Mouse (Mus musculus) hindbrain, embryonic 14.5 days (tissue): ENCODE data around the gene Slc13a4. TPM values are rescaled to one million over a fixed set of nuclear protein-coding genes. Genes with fewer than 3 reads are reported as not detected.

Source experiments
- ATAC-seq: fragments of 200-750 bp; cut with Nextera tagmentation; 2 replicates; pipeline ENCODE4 v1.8.0; 2017; ENCODE audit warnings: moderate number of reproducible peaks, mild to moderate bottlenecking, moderate TSS enrichment, moderate library complexity; ENCODE audit not compliant: low FRiP score
- DNase-seq: peaks from one replicate; pipeline ENCODE4 v3.0.0-alpha.2; 2015; ENCODE audit warnings: low spot score
- H3K27ac ChIP-seq: fragments of 300-500 bp; sonication (generic); 2 replicates; pipeline ENCODE4 v1.5.1; 2014; ENCODE audit warnings: mild to moderate bottlenecking, moderate library complexity
- H3K27me3 ChIP-seq: fragments of 300-500 bp; sonication (generic); 2 replicates; pipeline ENCODE4 v1.6.1; 2014; ENCODE audit warnings: mild to moderate bottlenecking, low read length, mixed read lengths; ENCODE audit not compliant: control insufficient read depth, insufficient read depth
- H3K36me3 ChIP-seq: fragments of 300-500 bp; sonication (generic); replicated peaks from 2 replicates; pipeline ENCODE4 v1.6.1; 2014; ENCODE audit not compliant: control insufficient read depth, insufficient read depth
- H3K4me1 ChIP-seq: fragments of 300-500 bp; sonication (generic); replicated peaks from 2 replicates; pipeline ENCODE4 v1.6.1; 2014; ENCODE audit warnings: antibody characterized with exemption, low read length, mixed read lengths; ENCODE audit not compliant: control insufficient read depth, insufficient read depth
- H3K4me2 ChIP-seq: fragments of 300-500 bp; sonication (generic); replicated peaks from 2 replicates; pipeline ENCODE4 v1.6.1; 2014; ENCODE audit warnings: mild to moderate bottlenecking, moderate library complexity
- H3K4me3 ChIP-seq: fragments of 300-500 bp; sonication (generic); replicated peaks from 2 replicates; pipeline ENCODE4 v1.5.1; 2014; ENCODE audit warnings: mild to moderate bottlenecking, low read length
- H3K9ac ChIP-seq: fragments of 300-500 bp; sonication (generic); 2 replicates; pipeline ENCODE4 v1.6.1; 2014
- H3K9me3 ChIP-seq: fragments of 300-500 bp; sonication (generic); 2 replicates; pipeline ENCODE4 v1.6.1; 2016; ENCODE audit warnings: low read length; ENCODE audit not compliant: control insufficient read depth
- WGBS: fragments of 180-500 bp; shearing (Covaris S2); extraction: QIAGEN DNeasy Blood & Tissue Kit; methylation state at CpG from one replicate; pipeline ENCODE4 v1.1.7; 2014; 5-methylcytosine and 5-hydroxymethylcytosine counted together
- polyA plus RNA-seq: library from polyadenylated mRNA; unstranded; fragments of >200 nt; fragmentation: Nextera tagmentation; extraction: Ambion mirVana; gene quantifications from 2 replicates; pipeline ENCODE4 v1.2.1, GENCODE M21; 2014

Slc13a4 gene
- polyA plus RNA-seq, 1 experiment from 2014 or later = 7.5 TPM

GRCm38 (mm10) chr6:35335452-35335851 is 27.5 kb upstream of the Slc13a4 start:
- 88% methylated on average over 5 of the region's 5 CpGs for WGBS

DNA sequence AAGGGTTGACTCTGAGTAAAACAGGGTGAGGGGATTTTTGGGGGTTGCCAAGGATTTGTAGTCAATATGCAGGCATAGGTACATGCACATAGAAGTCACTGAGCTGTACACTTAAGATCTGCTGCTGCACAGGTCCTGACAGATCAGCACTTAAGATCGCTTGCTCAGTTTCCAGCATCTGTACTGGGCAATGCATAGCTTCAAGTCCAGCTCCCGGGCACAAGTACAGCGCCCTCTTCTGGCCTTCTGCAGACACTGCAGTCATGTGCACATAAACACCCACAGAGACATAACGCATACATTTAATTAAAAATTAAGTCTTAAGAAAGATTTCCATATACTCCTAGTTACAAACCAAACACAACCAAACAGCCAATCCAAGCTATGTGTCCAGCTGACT is 26.3 kb upstream of the Slc13a4 start:
- Histone ChIP-seq H3K27ac (no peak overlapping the region), H3K36me3 (no peaks in the 10 kb centered on the region), H3K9me3 (no peaks in the 10 kb centered on the region), H3K27me3 (no peaks in the 10 kb centered on the region), H3K4me1 (no peaks in the 10 kb centered on the region), H3K4me3 (no peak overlapping the region), H3K9ac (no peak overlapping the region), H3K4me2 (no peak overlapping the region)
- 88% methylated on average over 4 of the region's 4 CpGs for WGBS
- no peak for DNase-seq
- no peak for ATAC-seq

More at GRCm38 (mm10) chr6:35335452-35335851, 27.5 kb upstream of the Slc13a4 start:
- DNase-seq = no peak
- ATAC-seq = no peak
- no peak overlapping the region for H3K4me3 ChIP-seq
- no peaks in the 10 kb centered on the region for H3K9me3 ChIP-seq
- no peaks in the 10 kb centered on the region for H3K27me3 ChIP-seq
- H3K27ac ChIP-seq = no peak overlapping the region
- no peaks in the 10 kb centered on the region for H3K36me3 ChIP-seq
- H3K4me1 ChIP-seq = no peaks in the 10 kb centered on the region
- no peak overlapping the region for H3K4me2 ChIP-seq
- no peak overlapping the region for H3K9ac ChIP-seq

DNA sequence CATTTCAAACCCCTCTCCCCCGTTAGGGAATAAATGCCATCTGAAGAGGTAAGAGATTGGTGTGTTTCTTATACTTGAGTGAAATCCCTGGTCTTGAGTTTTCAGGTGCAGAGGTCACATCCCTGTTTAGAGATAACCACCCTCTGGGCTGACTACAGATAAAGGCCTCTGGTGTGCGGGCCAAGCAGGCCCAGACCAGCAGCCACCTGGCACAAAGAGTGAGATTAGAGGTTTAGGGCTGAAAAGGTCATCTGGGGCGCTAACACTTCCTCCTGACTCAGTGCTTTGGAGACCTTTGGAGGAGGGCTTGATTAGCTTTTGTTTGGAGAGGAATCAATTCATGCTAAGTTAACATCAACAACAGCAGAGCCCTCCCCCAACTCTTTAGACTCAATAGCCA is 25.7 kb upstream of the Slc13a4 start:
- ATAC-seq = no peak
- H3K27ac ChIP-seq = no peak overlapping the region
- no peak overlapping the region for H3K4me2 ChIP-seq
- H3K4me1 ChIP-seq = no peaks in the 10 kb centered on the region
- DNase-seq = no peak
- 33% methylated on average over 3 of the region's 3 CpGs for WGBS
- H3K9ac ChIP-seq = no peak overlapping the region
- H3K9me3 ChIP-seq = no peaks in the 10 kb centered on the region
- no peaks in the 10 kb centered on the region for H3K27me3 ChIP-seq
- no peak overlapping the region for H3K4me3 ChIP-seq
- H3K36me3 ChIP-seq = no peaks in the 10 kb centered on the region

GRCm38 (mm10) chr6:35330834-35331233 is 22.9 kb upstream of the Slc13a4 start:
- no peaks in the 10 kb centered on the region for H3K27me3 ChIP-seq
- H3K4me1 ChIP-seq = no peaks in the 10 kb centered on the region
- no peak overlapping the region for H3K4me2 ChIP-seq
- WGBS = 65% methylated on average over 6 of the region's 6 CpGs
- ATAC-seq (no peak), DNase-seq (no peak)
- no peak overlapping the region for H3K27ac ChIP-seq
- no peaks in the 10 kb centered on the region for H3K9me3 ChIP-seq
- H3K9ac ChIP-seq = no peak overlapping the region
- no peak overlapping the region for H3K4me3 ChIP-seq
- no peaks in the 10 kb centered on the region for H3K36me3 ChIP-seq

DNA sequence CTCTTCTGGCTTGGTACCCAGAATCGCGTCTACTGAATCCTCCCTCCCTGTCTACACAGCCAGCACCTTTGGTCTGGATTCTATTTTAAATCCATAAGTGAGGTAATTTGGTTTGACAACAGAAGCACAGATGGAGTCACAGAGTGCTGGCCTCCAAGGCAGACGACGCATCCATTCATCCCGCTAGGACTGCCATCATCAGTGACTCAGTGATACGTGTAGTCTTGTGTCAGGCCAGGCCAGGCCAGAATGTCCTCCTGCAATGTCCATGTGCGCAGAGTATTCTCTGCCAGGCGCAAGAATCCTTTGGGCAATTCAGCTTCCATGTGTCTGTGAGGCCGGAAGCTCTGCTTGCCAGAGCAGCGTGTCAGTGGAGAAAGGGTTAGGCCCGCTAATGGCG is 22.0 kb upstream of the Slc13a4 start:
- WGBS = 94% methylated on average over 12 of the region's 12 CpGs
- H3K36me3 ChIP-seq = no peaks in the 10 kb centered on the region

DNA sequence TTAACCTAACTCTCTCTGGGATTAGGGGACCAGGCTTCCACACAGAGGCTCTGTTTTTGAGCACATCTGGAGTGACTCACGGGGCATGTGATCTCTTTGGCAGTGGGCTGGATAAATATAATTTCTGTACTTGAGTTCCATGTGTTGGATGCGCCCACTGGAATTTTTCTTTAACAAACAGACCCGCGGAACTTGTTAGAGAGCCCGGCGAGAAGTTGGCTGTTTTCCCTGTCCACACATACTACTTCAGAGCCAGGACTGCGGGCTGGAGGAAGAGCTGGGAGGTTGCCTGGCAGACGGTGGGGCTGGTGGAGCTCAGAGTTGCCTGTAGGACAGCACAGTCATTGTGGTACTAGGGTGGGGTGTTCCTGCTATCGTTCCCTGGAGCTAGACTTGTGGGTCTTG is 18.2 kb upstream of the Slc13a4 start, which contains the start of gene Fam180a:
Gene Fam180a (minus strand): TSS at position 31 of the 405 bp plus-strand sequence.
- ATAC-seq (no peak), DNase-seq (no peak)
- no peaks in the 10 kb centered on the region for H3K9me3 ChIP-seq
- H3K27ac ChIP-seq = no peak within 1 kb of the TSS
- 91% methylated on average over 9 of the region's 9 CpGs for WGBS
- H3K27me3 ChIP-seq = no peaks in the 10 kb centered on the region
- no peaks in the 10 kb centered on the region for H3K4me1 ChIP-seq
- H3K9ac ChIP-seq = no peak within 1 kb of the TSS
- no peak within 1 kb of the TSS for H3K4me2 ChIP-seq
- H3K4me3 ChIP-seq = no peak within 1 kb of the TSS
- H3K36me3 ChIP-seq = no peaks in the 10 kb centered on the region

More for the DNA sequence above, 22.0 kb upstream of the Slc13a4 start:
- no peak overlapping the region for H3K4me2 ChIP-seq
- no peaks in the 10 kb centered on the region for H3K4me1 ChIP-seq
- DNase-seq = no peak
- no peak for ATAC-seq
- no peaks in the 10 kb centered on the region for H3K9me3 ChIP-seq
- H3K4me3 ChIP-seq = no peak overlapping the region
- H3K27me3 ChIP-seq = no peaks in the 10 kb centered on the region
- no peak overlapping the region for H3K9ac ChIP-seq
- no peak overlapping the region for H3K27ac ChIP-seq

DNA sequence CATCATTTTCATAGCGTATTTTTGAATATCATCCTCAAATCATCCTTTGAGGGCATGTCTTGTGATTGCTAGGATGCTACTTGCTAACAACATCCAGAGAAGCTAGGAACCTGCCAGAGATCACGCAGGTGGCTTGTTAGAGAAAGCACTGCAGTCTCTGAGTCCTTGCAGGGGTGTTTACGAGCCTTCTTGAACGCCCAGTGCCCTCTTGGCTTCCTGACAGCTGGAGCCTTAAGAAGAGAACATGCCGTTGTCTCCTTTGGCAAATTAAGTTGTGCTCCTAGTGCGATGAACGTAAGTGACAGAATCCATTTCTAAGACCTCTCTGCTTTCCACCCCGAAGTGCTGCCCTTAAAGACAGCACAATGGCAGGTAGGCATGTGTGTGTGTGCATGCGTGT is 16.4 kb upstream of the Slc13a4 start:
- no peak overlapping the region for H3K4me2 ChIP-seq
- H3K27ac ChIP-seq = no peak overlapping the region
- ATAC-seq (no peak), DNase-seq (no peak)
- H3K9me3 ChIP-seq = no peaks in the 10 kb centered on the region
- no peaks in the 10 kb centered on the region for H3K4me1 ChIP-seq
- H3K36me3 ChIP-seq = no peaks in the 10 kb centered on the region
- H3K9ac ChIP-seq = no peak overlapping the region; the same call in 1 of the 2 replicates
- WGBS = 78% methylated on average over 9 of the region's 9 CpGs
- no peak overlapping the region for H3K4me3 ChIP-seq
- no peaks in the 10 kb centered on the region for H3K27me3 ChIP-seq

DNA sequence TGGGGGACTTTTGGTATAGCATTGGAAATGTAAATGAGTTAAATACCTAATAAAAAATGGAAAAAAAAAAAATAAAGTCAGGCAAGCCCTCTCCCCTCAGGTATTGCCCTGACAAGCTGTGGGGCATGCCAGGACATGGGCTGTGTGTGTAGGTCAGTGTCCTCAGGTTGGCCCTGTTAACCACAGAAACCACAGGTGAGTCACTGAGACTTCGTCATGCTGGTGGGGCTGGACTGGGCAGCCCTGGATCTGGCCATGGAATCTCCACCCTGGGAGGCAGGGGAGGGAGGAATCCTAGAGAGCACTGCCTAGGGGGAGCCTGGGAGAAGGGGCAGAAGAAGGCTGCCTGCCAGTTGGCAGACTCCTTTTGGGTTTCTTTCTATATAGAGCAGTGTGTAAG is 15.1 kb upstream of the Slc13a4 start:
- DNase-seq (no peak), ATAC-seq (0 out of 2 replicates have a peak, but pooled peaks have one; percentile 21)
- Histone ChIP-seq H3K4me2 (no peak overlapping the region), H3K9ac (no peak overlapping the region), H3K4me1 (no peaks in the 10 kb centered on the region), H3K36me3 (no peaks in the 10 kb centered on the region), H3K27me3 (no peaks in the 10 kb centered on the region), H3K9me3 (no peaks in the 10 kb centered on the region), H3K4me3 (no peak overlapping the region), H3K27ac (no peak overlapping the region)
- 80% methylated on average over 1 of the region's 1 CpGs for WGBS

- no peak overlapping the region for H3K9ac ChIP-seq
- 89% methylated on average over 4 of the region's 4 CpGs for WGBS
- no peaks in the 10 kb centered on the region for H3K4me1 ChIP-seq
- H3K4me3 ChIP-seq = no peak overlapping the region
- no peak overlapping the region for H3K4me2 ChIP-seq
- H3K36me3 ChIP-seq = no peaks in the 10 kb centered on the region
- ATAC-seq (no peak), DNase-seq (no peak)
- H3K27me3 ChIP-seq = no peaks in the 10 kb centered on the region
- no peak overlapping the region for H3K27ac ChIP-seq
- no peaks in the 10 kb centered on the region for H3K9me3 ChIP-seq
Observed at GRCm38 (mm10) chr6:35321105-35321504, 13.2 kb upstream of the Slc13a4 start.

DNA sequence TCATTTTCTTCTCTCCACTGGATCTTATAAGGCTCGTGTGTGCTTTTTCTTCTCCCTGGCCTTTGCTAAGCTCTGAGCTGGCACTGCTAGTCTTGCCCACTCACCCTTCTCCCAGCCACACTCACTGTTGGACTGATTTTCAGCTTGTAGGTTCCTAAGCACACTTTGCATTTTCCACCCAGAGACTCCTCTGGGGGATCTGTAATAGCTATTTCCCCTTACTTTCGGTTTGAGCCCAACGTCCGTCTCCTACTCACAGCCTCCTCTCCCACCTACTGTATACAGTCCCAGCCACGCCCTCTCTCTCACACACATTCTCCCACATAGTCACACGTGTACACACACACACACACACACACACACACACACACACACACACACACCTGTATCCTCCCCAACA is 11.9 kb upstream of the Slc13a4 start:
- no peaks in the 10 kb centered on the region for H3K4me1 ChIP-seq
- no peak overlapping the region for H3K4me3 ChIP-seq
- no peak overlapping the region for H3K4me2 ChIP-seq
- 84% methylated on average over 6 of the region's 6 CpGs for WGBS
- ATAC-seq (no peak), DNase-seq (no peak)
- H3K27me3 ChIP-seq = no peaks in the 10 kb centered on the region
- no peak overlapping the region for H3K27ac ChIP-seq
- H3K36me3 ChIP-seq = no peaks in the 10 kb centered on the region
- H3K9me3 ChIP-seq = no peaks in the 10 kb centered on the region
- H3K9ac ChIP-seq = no peak overlapping the region
